Mouse (Mus musculus): ENCODE results near the gene Fam208b.
"Not testable (repeated sequence)": the region's sequence is repeated elsewhere in the genome, so short reads cannot be mapped to it uniquely, and the experiment has no call there.

Gene Fam208b

GRCm38 (mm10) chr13:3563953-3564352 lies 47.0 kb downstream of the Fam208b start:
- DNase-seq (ENCODE audit: low spot score in 2 of 2), result no peak

GRCm38 (mm10) chr13:3563130-3563529 lies 47.8 kb downstream of the Fam208b start:
- no peak for DNase-seq (ENCODE audit: low spot score in 2 of 2)

- DNase-seq (ENCODE audit: low spot score in 2 of 2), result no peak
These were observed 63.1 kb downstream of the Fam208b start for GRCm38 (mm10) chr13:3547856-3548255.

- DNase-seq (ENCODE audit: low spot score in 2 of 2), result no peak
These were observed 63.5 kb downstream of the Fam208b start for GRCm38 (mm10) chr13:3547410-3547809.

- DNase-seq (ENCODE audit: low spot score in 2 of 2), result no peak
These were observed 66.0 kb downstream of the Fam208b start for GRCm38 (mm10) chr13:3544925-3545324.

GRCm38 (mm10) chr13:3544077-3544874 lies 66.6 kb downstream of the Fam208b start:
- no peak for DNase-seq (ENCODE audit: low spot score in 2 of 2)

GRCm38 (mm10) chr13:3541159-3541782 lies 69.6 kb downstream of the Fam208b start:
- no peak for DNase-seq (ENCODE audit: low spot score in 2 of 2)

- no peak for DNase-seq (ENCODE audit: low spot score in 2 of 2)
These were observed 70.7 kb downstream of the Fam208b start for GRCm38 (mm10) chr13:3540166-3540565.

- no peak for DNase-seq (ENCODE audit: low spot score in 2 of 2)
These were observed 71.8 kb downstream of the Fam208b start for GRCm38 (mm10) chr13:3538969-3539562.

GRCm38 (mm10) chr13:3538223-3538968 lies 72.5 kb downstream of the Fam208b start:
- peak; percentile 59 to 80 for DNase-seq (ENCODE audit: low spot score in 2 of 2)

- peak; percentile 94 to 96 for DNase-seq (ENCODE audit: low spot score in 2 of 2)
These were observed 73.2 kb downstream of the Fam208b start, which contains the start of gene Gdi2 for GRCm38 (mm10) chr13:3537594-3538222. Gene Gdi2 (plus strand): TSS chr13:3538063.

GRCm38 (mm10) chr13:3534146-3534545 lies 76.8 kb downstream of the Fam208b start:
- no peak for DNase-seq (ENCODE audit: low spot score in 2 of 2)

- no peak for DNase-seq (ENCODE audit: low spot score in 2 of 2)
These were observed 78.5 kb downstream of the Fam208b start for GRCm38 (mm10) chr13:3532451-3532850.

GRCm38 (mm10) chr13:3531692-3532320 lies 79.1 kb downstream of the Fam208b start:
- DNase-seq (ENCODE audit: low spot score in 2 of 2), result no peak

- DNase-seq (ENCODE audit: low spot score in 2 of 2), result not testable (repeated sequence)
These were observed 79.7 kb downstream of the Fam208b start for GRCm38 (mm10) chr13:3531176-3531575.

GRCm38 (mm10) chr13:3530451-3530850 lies 80.5 kb downstream of the Fam208b start:
- no peak for DNase-seq (ENCODE audit: low spot score in 2 of 2)

GRCm38 (mm10) chr13:3526328-3526727 lies 84.6 kb downstream of the Fam208b start:
- no peak for DNase-seq (ENCODE audit: low spot score in 2 of 2)

GRCm38 (mm10) chr13:3525611-3526051 lies 85.3 kb downstream of the Fam208b start:
- no peak for DNase-seq (ENCODE audit: low spot score in 2 of 2)

- no peak for DNase-seq (ENCODE audit: low spot score in 2 of 2)
These were observed 87.0 kb downstream of the Fam208b start for GRCm38 (mm10) chr13:3523946-3524345.

GRCm38 (mm10) chr13:3523459-3523858 lies 87.4 kb downstream of the Fam208b start:
- DNase-seq (ENCODE audit: low spot score in 2 of 2), result no peak

- DNase-seq (ENCODE audit: low spot score in 2 of 2), result not testable (repeated sequence)
These were observed 90.9 kb downstream of the Fam208b start for GRCm38 (mm10) chr13:3519994-3520393.
